Mouse (Mus musculus): ENCODE data around the gene Mllt3.

Gene Mllt3

DNA sequence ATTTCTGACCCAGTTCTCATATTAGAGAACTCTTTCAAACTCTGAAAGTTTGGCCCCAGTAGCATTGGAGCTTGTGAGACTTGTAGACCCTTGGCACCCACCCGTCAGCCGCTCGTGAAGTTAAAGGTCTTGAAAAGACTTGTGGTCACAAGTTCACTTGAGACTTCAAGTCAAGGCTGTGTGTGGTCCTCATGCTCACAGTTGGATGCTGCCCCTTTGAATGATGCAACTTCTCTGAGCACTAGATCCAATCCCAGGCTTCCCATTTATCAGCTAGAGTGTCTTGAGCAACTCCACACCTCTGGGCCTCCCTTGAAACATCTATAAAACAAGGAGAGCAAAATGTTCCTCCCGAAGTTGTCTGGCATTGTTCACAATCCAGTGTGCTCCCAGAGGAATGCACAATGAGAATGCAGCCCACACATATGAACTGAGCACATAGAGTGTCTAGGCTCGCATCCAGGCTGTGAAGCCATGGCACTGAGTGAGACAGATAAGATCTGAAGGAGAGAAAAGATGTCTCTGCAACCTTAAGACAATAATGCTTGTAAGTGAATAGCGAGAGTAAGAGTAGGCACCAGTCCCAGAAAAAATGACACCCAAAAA lies 295.9 kb downstream of the Mllt3 start:
- DNase-seq (ENCODE audit: extremely low read depth, insufficient read length, low spot score), result no peak

- no peak for DNase-seq (ENCODE audit: extremely low read depth, insufficient read length, low spot score)
Measured at GRCm38 (mm10) chr4:87736779-87737178, 296.4 kb downstream of the Mllt3 start.

DNA sequence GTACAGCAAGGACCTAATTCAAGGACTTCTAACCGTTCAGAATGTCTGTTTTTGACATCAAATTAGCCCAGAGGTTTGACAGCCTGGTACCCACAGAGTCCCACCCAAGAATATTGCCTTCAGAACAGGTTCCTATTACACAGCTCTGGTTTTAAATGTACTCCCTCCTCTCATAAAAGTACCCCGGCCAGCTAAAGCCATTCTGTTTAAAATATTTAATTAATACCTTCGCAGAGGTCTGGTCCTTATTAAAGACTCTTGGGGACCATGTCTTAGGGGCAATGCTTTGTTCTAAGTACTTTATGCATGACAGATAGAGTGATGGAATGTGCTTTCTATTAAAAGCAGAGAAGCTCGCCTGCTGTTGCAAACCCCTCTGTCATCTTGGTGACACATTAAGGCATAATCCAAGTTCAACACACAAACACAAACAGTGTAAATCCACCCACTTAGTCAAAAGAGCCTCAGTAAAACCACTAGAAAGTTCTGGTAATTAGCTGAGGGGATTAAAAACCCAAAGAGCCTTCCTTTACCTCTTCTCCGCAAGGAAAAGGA lies 302.0 kb downstream of the Mllt3 start:
- no peak for DNase-seq (ENCODE audit: extremely low read depth, insufficient read length, low spot score)

GRCm38 (mm10) chr4:87728581-87728980 lies 304.6 kb downstream of the Mllt3 start:
- DNase-seq (ENCODE audit: extremely low read depth, insufficient read length, low spot score), result no peak

DNA sequence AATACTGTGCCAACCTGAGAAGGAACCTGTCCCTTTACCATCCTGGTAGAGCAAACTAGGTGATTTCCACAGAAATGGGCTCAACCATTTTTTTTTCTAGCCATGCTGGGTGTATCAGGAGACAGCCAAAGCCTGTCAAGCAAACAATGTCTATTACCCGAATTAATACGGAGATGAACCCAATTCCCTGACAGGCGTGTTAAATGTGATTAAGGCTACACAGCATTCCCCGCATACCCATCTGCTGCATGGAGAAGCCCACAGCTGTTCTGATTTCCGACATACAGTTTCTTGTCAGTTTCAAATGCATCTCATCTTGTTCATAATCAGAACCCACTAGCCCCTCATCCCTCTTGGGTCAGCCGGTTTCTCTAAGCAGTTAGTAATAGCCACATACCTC lies 309.7 kb downstream of the Mllt3 start:
- DNase-seq (ENCODE audit: extremely low read depth, insufficient read length, low spot score), result no peak

All from 3134 (cell line).